Mouse (Mus musculus): Measurements from ENCODE around the gene Gm44503. TPM values are rescaled to one million over a fixed set of nuclear protein-coding genes. Genes with fewer than 3 reads are reported as not detected.

The Gm44503 gene
- polyA plus RNA-seq, 1 experiment from 2014 or later: not detected

- no peak for ATAC-seq
- no peak for DNase-seq (ENCODE audit: low read depth, low spot score)
- in situ Hi-C loops (cut with MboI; ENCODE audit: low pct_unique_long_range_greater_than_20kb): no loop called here
- ChIA-PET CTCF (no interaction called here), POLR2A (no interaction called here)
- no peak for TF ChIP-seq CTCF (IDR thresholded peaks at IDR 0.05)
- H3K27me3 ChIP-seq: no peaks in the 10 kb centered on the region
Observed at GRCm38 (mm10) chr9:73019841-73020240, 61.2 kb downstream of the Gm44503 start.

- CTCF ChIA-PET: interaction anchor here (1.2 kb wide), 1 partner anchor 8 kb away, joined by 3 read pairs; no protein-coding TSS in a partner anchor
- TF ChIP-seq CTCF (IDR thresholded peaks at IDR 0.05): no peak
- DNase-seq (ENCODE audit: low read depth, low spot score) (no peak), ATAC-seq (no peak)
- POLR2A ChIA-PET: no interaction called here
- in situ Hi-C loops (cut with MboI; ENCODE audit: low pct_unique_long_range_greater_than_20kb): no loop called here
- H3K27me3 ChIP-seq: no peaks in the 10 kb centered on the region
Observed at GRCm38 (mm10) chr9:73020566-73021097, 62.0 kb downstream of the Gm44503 start.

DNA sequence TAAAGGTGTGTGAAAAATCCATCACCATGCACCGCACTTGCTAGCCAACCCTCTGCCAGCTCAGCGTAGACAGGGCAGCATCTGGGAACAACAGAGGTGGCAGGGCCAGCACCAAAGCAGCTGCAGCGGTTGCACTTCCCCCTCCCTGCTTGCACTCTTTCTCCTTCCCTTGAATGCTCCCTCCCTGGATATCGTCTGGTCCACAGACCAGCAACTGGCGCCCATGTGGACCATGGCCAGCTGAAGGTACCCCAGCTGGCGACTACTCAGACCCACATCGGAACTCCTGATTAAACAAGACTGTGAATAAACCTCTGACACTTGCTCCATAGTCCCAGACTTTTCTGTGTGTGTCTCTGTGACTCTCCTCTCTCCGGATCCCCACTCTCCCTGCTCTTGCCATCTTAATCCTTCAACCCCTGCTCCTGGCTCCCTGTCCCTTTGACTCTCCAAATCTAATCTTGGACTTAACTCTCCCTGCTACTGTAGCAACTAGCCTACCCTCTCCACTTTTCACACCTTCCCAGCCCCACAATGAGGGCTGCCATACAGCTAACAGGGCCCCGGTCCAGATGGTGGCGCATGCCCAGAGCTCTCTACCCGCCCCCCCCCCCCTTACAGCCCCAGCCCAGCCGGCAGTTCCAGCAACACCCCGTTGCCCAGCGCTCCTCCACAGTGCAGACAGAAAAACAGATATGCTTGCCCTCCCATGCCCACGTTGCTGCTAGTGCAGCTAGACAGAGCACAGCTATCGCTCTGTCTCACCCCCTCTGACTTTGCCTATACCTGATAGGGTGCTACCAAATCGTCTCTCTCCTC lies 67.4 kb downstream of the Gm44503 start:
- in situ Hi-C loops (cut with MboI; ENCODE audit: low pct_unique_long_range_greater_than_20kb): no loop called here
- no peak for ATAC-seq

DNA sequence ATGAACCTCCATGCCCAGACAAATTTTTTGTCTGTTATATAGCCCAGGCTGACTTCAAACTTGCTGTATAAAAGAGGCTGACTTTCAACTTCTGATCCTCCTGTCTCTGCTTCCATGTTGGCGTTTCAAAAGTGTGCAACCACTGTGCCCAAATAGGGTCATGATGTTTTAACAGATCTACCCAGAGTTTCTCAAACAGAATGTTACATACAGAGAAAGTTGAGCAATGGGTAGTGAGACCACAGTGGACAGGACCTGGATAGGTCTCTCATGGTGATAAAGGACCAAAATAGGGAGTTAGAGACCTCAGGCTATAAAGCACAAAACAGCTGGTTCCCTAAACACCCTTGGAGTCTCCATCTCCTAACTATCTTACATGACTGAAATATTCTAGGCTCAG lies 71.8 kb downstream of the Gm44503 start:
- POLR2A ChIA-PET: no interaction called here

More for the DNA sequence above, 67.4 kb downstream of the Gm44503 start:
- no peak for TF ChIP-seq CTCF (IDR thresholded peaks at IDR 0.05)
- ChIA-PET CTCF (interaction anchor here (0.9 kb wide), 1 partner anchor 45 kb away, joined by 4 read pairs; no protein-coding TSS in a partner anchor), POLR2A (no interaction called here)
- no peak for DNase-seq (ENCODE audit: low read depth, low spot score)
- H3K27me3 ChIP-seq: no peaks in the 10 kb centered on the region

GRCm38 (mm10) chr9:73031421-73031820 lies 72.8 kb downstream of the Gm44503 start:
- no peak for DNase-seq (ENCODE audit: low read depth, low spot score)
- in situ Hi-C loops (cut with MboI; ENCODE audit: low pct_unique_long_range_greater_than_20kb): no loop called here
- POLR2A ChIA-PET: no interaction called here
- CTCF ChIA-PET: no interaction called here
- ATAC-seq: no peak
- TF ChIP-seq CTCF (IDR thresholded peaks at IDR 0.05): no peak
- no peaks in the 10 kb centered on the region for H3K27me3 ChIP-seq

More for the DNA sequence above, 71.8 kb downstream of the Gm44503 start:
- no peak for DNase-seq (ENCODE audit: low read depth, low spot score)
- ATAC-seq: no peak
- TF ChIP-seq CTCF (IDR thresholded peaks at IDR 0.05): no peak
- CTCF ChIA-PET: no interaction called here
- H3K27me3 ChIP-seq: no peaks in the 10 kb centered on the region
- in situ Hi-C loops (cut with MboI; ENCODE audit: low pct_unique_long_range_greater_than_20kb): no loop called here

DNA sequence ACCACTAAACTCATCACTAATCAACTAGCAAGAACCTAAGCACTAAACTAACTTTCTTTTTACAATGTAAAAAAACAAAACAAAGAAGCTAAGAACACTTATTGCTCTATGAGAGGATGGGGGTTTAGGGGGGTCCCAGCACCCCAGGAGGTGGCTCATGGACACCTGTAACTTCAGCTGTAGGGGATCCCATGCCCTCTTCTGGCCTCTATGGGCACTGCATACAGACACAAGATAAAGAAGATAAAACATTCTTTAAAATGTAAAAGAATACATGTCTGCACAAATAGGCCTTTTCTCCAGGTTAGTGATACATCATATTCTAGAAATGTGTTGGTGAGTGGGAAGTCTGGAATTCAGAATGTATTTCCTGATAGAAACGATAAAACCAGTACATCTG lies 74.8 kb downstream of the Gm44503 start:
- POLR2A ChIA-PET: no interaction called here
- no peak for ATAC-seq
- in situ Hi-C loops (cut with MboI; ENCODE audit: low pct_unique_long_range_greater_than_20kb): no loop called here

GRCm38 (mm10) chr9:73039222-73039945 lies 80.7 kb downstream of the Gm44503 start:
- ATAC-seq (peak; percentile 72), DNase-seq (ENCODE audit: low read depth, low spot score) (no peak)
- no peak for TF ChIP-seq CTCF (IDR thresholded peaks at IDR 0.05)
- CTCF ChIA-PET: interaction anchor here (0.6 kb wide), 1 partner anchor 32 kb away, joined by 3 read pairs; no protein-coding TSS in a partner anchor
- in situ Hi-C loops (cut with MboI; ENCODE audit: low pct_unique_long_range_greater_than_20kb): no loop called here
- POLR2A ChIA-PET: no interaction called here
- H3K27me3 ChIP-seq: no peaks in the 10 kb centered on the region

More for the DNA sequence above, 74.8 kb downstream of the Gm44503 start:
- H3K27me3 ChIP-seq: no peaks in the 10 kb centered on the region
- TF ChIP-seq CTCF (IDR thresholded peaks at IDR 0.05): no peak
- CTCF ChIA-PET: interaction anchor here (1.2 kb wide), 1 partner anchor 15 kb away, joined by 3 read pairs; no protein-coding TSS in a partner anchor
- no peak for DNase-seq (ENCODE audit: low read depth, low spot score)

GRCm38 (mm10) chr9:73040080-73040479 lies 81.4 kb downstream of the Gm44503 start, which contains the start of gene Pigb:
Gene Pigb, minus strand, starts transcription at chr9:73040378.
- CTCF ChIA-PET: no interaction called here
- in situ Hi-C loops (cut with MboI; ENCODE audit: low pct_unique_long_range_greater_than_20kb): loop anchor here (5.0 kb wide), 1 partner anchor 52 kb away; no protein-coding TSS in a partner anchor

DNA sequence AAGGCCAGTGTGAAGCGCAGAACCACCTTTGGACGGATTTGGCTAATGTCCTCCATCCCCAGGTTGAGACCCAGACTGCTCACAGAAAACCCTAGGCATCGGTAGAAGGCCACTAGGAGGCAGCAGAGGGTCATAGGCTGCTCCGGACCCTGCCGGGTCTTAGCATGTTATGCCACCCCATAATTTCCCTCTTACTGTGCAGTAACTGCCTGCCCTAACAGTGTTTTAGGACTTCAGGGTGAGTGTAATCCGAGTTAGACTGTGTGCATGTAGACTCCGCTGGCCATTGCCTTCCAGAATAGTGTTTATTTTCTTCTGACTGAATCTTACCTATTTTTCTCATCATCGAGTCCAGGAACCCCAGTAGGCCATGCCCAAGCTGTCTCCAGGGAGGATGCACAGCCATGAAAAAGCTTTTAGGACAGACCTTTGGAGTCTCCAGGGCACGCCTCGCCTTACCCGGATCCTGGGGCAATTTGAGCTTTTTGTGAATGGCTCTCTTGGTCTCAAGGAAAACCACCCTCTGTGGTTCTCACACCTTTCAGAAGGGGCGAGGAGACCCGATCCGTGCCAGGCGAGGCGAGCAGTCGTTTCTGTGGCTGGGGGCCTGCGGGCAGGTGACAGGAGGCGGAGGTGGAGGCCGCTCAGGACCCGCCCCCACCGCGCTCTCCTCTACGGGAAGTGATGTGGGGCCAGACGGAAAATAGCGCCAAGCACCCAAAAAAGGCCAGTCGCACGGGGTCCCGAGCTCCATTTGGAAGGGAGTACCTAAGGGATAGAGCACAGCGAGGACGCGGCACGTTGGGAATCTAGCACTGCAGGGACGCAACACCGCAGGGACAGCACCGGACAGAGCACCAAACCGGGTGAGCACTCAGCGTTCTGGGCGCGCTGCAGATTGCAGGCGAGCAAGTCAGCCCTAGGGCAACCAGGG lies 85.8 kb downstream of the Gm44503 start, which contains the start of gene Rab27a:
Rab27a (plus strand) TSS at position 709 of the 934 bp plus-strand sequence.
- no peak for DNase-seq (ENCODE audit: low read depth, low spot score)
- no peaks in the 10 kb centered on the region for H3K27me3 ChIP-seq
- peak; percentile 85 for TF ChIP-seq CTCF (IDR thresholded peaks at IDR 0.05)
- CTCF ChIA-PET: interaction anchor here (1.0 to 2.4 kb wide), 7 partner anchors 11 to 56 kb away, joined by 3 to 10 read pairs (median 4); no protein-coding TSS in a partner anchor
- ATAC-seq: peak; percentile 61
- in situ Hi-C loops (cut with MboI; ENCODE audit: low pct_unique_long_range_greater_than_20kb): loop anchor here (5.0 kb wide), 1 partner anchor 48 kb away; no protein-coding TSS in a partner anchor
- POLR2A ChIA-PET: no interaction called here

More at GRCm38 (mm10) chr9:73040080-73040479, 81.4 kb downstream of the Gm44503 start, which contains the start of gene Pigb:
- POLR2A ChIA-PET: no interaction called here
- ATAC-seq (no peak), DNase-seq (ENCODE audit: low read depth, low spot score) (no peak)
- no peak for TF ChIP-seq CTCF (IDR thresholded peaks at IDR 0.05)
- no peaks in the 10 kb centered on the region for H3K27me3 ChIP-seq
